Mouse (Mus musculus) heart, adult 2 months (tissue): ENCODE measurements around the gene Hspa1l.

Experiments
- CTCF ChIP-seq: fragments of 200-600 bp; IDR thresholded peaks from 2 replicates; pipeline ENCODE4 v1.8.1; 2022; ENCODE audit warnings: antibody characterized with exemption, mild to moderate bottlenecking, moderate library complexity
- POLR2A ChIP-seq: fragments of 200-500 bp; IDR thresholded peaks from 2 replicates; pipeline ENCODE4 v1.6.1; 2011; ENCODE audit warnings: mild to moderate bottlenecking, low read depth, low read length, control low read depth; ENCODE audit not compliant: insufficient read depth

- TF ChIP-seq POLR2A (no peak), CTCF (no peak)
These were observed 48.0 kb downstream of the Hspa1l start for GRCm38 (mm10) chr17:35020551-35020950.
